Comparison of ENCODE assay signal across 8 mouse cellular contexts in genomic region chr3:4796909-4797566, GRCm38 (mm10).
DNase-seq lines count a peak whose midpoint lies in the region; ATAC-seq and TF ChIP-seq lines count a peak whose summit lies in the region.

No protein-coding gene starts in this region.

- H3K36me3 ChIP-seq in intestine, embryonic 15.5 days, result no peaks in the 10 kb centered on the region
- H3K36me3 ChIP-seq in midbrain, embryonic 14.5 days (ENCODE audit: control insufficient read depth, insufficient read depth, low read length), result no peaks in the 10 kb centered on the region
- no peaks in the 10 kb centered on the region for H3K36me3 ChIP-seq in liver, embryonic 12.5 days
- H3K36me3 ChIP-seq in kidney, embryonic 15.5 days, result no peaks in the 10 kb centered on the region

- no peaks in the 10 kb centered on the region for H3K9me3 ChIP-seq in intestine, embryonic 15.5 days
- H3K9me3 ChIP-seq in midbrain, embryonic 14.5 days (ENCODE audit: control insufficient read depth, low read length), result no peaks in the 10 kb centered on the region
- H3K9me3 ChIP-seq in liver, embryonic 12.5 days (replicated peaks), result no peaks in the 10 kb centered on the region
- H3K9me3 ChIP-seq in kidney, embryonic 15.5 days (replicated peaks), result no peaks in the 10 kb centered on the region

- intact Hi-C loops in gastrocnemius, postnatal 36 days (cut with DNase I), result no loop called here

- no peak for TF ChIP-seq CTCF in brain, embryonic 14.5 days (IDR thresholded peaks at IDR 0.05; ENCODE audit: borderline replicate concordance, extremely low read depth, insufficient read depth, insufficient read length)

- DNase-seq in brain, embryonic 14.5 days (ENCODE audit: low read depth), result peak; percentile 96
- peak; percentile 82 to 84 for DNase-seq in cerebellum, postnatal 14 days
- peak; percentile 86 for DNase-seq in midbrain, embryonic 14.5 days
- DNase-seq in gastrocnemius, postnatal 36 days, result no peak
- DNase-seq in B cell, adult 2 months, result no peak

- H3K27ac ChIP-seq in intestine, embryonic 15.5 days, result no peak overlapping the region
- H3K27ac ChIP-seq in midbrain, embryonic 14.5 days (replicated peaks; ENCODE audit: low read depth, low read length), result peak overlapping the region; percentile 70
- H3K27ac ChIP-seq in liver, embryonic 12.5 days, result no peak overlapping the region
- no peak overlapping the region for H3K27ac ChIP-seq in kidney, embryonic 15.5 days

- H3K9ac ChIP-seq in intestine, embryonic 15.5 days, result no peak overlapping the region
- peak overlapping the region; percentile 49; the same call in 1 of the 2 replicates for H3K9ac ChIP-seq in midbrain, embryonic 14.5 days (replicated peaks; ENCODE audit: low read length)
- no peak overlapping the region for H3K9ac ChIP-seq in liver, embryonic 12.5 days
- H3K9ac ChIP-seq in kidney, embryonic 15.5 days, result no peak overlapping the region

- no peaks in the 10 kb centered on the region for H3K4me1 ChIP-seq in intestine, embryonic 15.5 days (replicated peaks)
- H3K4me1 ChIP-seq in midbrain, embryonic 14.5 days (ENCODE audit: control insufficient read depth, insufficient read depth, low read length), result peaks cover 24% of the 10 kb centered on the region
- H3K4me1 ChIP-seq in liver, embryonic 12.5 days, result no peaks in the 10 kb centered on the region
- H3K4me1 ChIP-seq in kidney, embryonic 15.5 days, result no peaks in the 10 kb centered on the region

- TF ChIP-seq POLR2A in brain, embryonic 14.5 days (IDR thresholded peaks at IDR 0.05; ENCODE audit: borderline replicate concordance, extremely low read depth, insufficient read depth, insufficient read length, poor library complexity, severe bottlenecking), result peak; percentile 24; the same call in 1 of the 2 replicates

- H3K4me2 ChIP-seq in intestine, embryonic 15.5 days (replicated peaks), result no peak overlapping the region
- H3K4me2 ChIP-seq in midbrain, embryonic 14.5 days (ENCODE audit: low read length), result peak overlapping the region; percentile 47
- H3K4me2 ChIP-seq in liver, embryonic 12.5 days, result no peak overlapping the region
- no peak overlapping the region for H3K4me2 ChIP-seq in kidney, embryonic 15.5 days

- ATAC-seq in intestine, embryonic 15.5 days, result 0 out of 2 replicates have a peak, but pooled peaks have one; percentile 59
- peak; percentile 81 for ATAC-seq in midbrain, embryonic 14.5 days (ENCODE audit: low FRiP score, low TSS enrichment)
- ATAC-seq in liver, embryonic 12.5 days, result no peak
- ATAC-seq in kidney, embryonic 15.5 days (replicated peaks; ENCODE audit: low FRiP score), result no peak

- no peak overlapping the region for H3K4me3 ChIP-seq in intestine, embryonic 15.5 days (replicated peaks)
- H3K4me3 ChIP-seq in midbrain, embryonic 14.5 days (replicated peaks; ENCODE audit: low read depth, low read length), result peak overlapping the region; percentile 32
- no peak overlapping the region for H3K4me3 ChIP-seq in liver, embryonic 12.5 days
- H3K4me3 ChIP-seq in kidney, embryonic 15.5 days (replicated peaks), result no peak overlapping the region

- 59% methylated on average over 8 of the region's 8 CpGs for WGBS in intestine, embryonic 15.5 days
- 25% methylated on average over 8 of the region's 8 CpGs for WGBS in midbrain, embryonic 14.5 days
- WGBS in liver, embryonic 12.5 days (ENCODE audit: insufficient replicate concordance), result 76% methylated on average over 8 of the region's 8 CpGs
- WGBS in kidney, embryonic 15.5 days, result 73% methylated on average over 8 of the region's 8 CpGs

- H3K27me3 ChIP-seq in intestine, embryonic 15.5 days (replicated peaks), result no peaks in the 10 kb centered on the region
- H3K27me3 ChIP-seq in midbrain, embryonic 14.5 days (ENCODE audit: control insufficient read depth, insufficient read depth, low read length), result no peaks in the 10 kb centered on the region
- H3K27me3 ChIP-seq in liver, embryonic 12.5 days (replicated peaks), result no peaks in the 10 kb centered on the region
- no peaks in the 10 kb centered on the region for H3K27me3 ChIP-seq in kidney, embryonic 15.5 days

Comparison
In these comparisons a context has a peak if more than half of its experiments do, and no peak if none do; other contexts are left out.
1. DNase-seq: peak in brain, embryonic 14.5 days (single experiment), cerebellum, postnatal 14 days (2 of 2) and midbrain, embryonic 14.5 days (single experiment); none in gastrocnemius, postnatal 36 days (0 of 2) and B cell, adult 2 months (0 of 2).
2. ATAC-seq: peak in intestine, embryonic 15.5 days (single experiment) and midbrain, embryonic 14.5 days (single experiment); none in liver, embryonic 12.5 days (single experiment) and kidney, embryonic 15.5 days (single experiment).